Mouse (Mus musculus): ENCODE measurements around the gene Lamc1. TPM values are rescaled to one million over a fixed set of nuclear protein-coding genes. Genes with fewer than 3 reads are reported as not detected.
"Not testable (repeated sequence)": the region's sequence is repeated elsewhere in the genome, so short reads cannot be mapped to it uniquely, and the experiment has no call there.

Lamc1 gene
- total RNA-seq, 2 experiments from 2014 or later: 186 to 227 TPM

DNA sequence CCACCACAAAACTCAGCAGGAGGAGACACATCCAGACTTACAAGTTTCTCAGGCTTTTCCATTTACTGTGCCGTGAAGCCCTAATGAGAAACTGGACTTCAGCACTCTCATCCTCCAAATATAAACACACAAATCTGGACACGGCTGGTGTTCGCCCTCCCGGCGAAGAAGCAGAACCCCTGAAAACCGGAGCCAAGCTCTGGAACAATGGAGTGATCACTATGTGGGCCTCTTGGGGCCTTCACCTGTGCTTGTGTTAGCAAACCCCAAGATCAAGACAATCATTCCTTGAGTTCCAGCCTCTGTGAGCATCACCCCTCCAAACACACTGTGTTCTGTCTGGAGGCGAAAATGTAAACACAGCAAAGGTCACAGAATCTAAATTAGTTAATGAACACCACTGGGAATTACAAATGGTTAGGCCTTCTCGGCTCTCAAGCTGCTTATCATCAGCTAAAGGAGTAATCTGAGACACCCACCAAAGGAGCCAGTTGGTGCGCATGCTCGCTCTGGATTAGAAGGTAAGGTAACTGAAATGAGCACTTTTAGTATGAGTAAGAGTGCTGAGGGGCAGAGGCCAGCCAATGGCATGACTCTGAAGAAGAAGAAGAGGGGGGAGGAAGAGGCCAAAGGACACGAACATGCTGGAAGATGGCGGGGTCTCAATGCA lies 24.9 kb downstream of the Lamc1 start:
- DNase-seq (ENCODE audit: low spot score in 2 of 2): no peak

DNA sequence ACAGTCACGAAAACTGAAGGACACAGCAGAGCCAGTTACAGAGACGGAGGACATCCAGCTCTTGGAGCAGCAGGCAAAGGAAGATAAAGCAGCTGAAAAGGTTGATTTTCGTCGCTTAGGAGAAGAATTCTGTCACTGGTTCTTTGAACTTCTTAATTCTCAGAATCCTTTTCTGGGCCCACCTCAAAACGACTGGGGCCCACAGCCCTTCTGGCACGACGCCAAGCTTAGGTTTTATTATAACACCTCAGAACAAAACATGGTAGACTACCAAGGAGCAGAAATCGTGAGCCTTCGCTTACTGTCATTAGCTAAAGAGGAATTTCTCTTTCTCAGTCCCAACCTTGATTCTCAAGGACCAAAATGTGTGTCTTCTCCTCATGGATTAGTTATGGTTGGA lies 26.9 kb downstream of the Lamc1 start:
- not testable (repeated sequence) for DNase-seq (ENCODE audit: low spot score in 2 of 2)

DNA sequence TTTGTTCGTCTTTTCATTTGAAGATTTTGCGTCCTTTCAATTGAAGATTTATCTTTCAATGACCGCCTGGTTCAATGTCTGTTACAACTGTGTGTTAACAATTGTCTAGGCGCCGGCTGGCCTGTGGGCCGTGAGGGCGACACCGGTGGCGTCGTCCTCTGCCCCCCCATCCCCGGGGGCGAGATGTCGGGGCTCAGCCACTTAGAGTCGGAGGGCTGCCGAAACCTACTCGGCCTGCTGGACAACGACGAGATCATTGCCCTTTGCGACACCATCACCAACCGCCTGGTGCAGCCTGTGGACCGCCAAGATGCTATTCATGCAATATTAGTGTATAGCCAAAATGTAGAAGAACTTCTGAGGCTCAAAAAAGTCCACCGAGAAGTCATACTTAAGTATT lies 27.3 kb downstream of the Lamc1 start:
- not testable (repeated sequence) for DNase-seq (ENCODE audit: low spot score in 2 of 2)

DNA sequence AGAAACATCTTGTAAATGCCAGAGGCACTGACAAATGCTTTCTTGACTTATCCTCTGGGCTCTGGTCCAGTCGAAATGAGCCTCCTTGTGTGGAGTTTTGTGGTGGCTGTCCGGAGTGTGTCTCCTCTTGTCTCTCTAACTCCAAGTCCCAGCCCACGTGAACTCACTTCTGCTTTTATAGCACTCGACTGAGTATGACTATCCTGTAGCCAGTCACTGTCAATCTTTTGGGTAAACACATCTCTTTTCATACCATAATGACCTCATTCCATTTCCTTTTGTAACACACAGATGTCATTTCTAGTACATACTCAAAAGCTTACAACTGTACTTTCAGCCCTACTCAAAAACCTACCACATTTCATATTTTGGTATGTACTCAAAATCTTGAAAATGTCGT lies 33.1 kb downstream of the Lamc1 start:
- not testable (repeated sequence) for DNase-seq (ENCODE audit: low spot score in 2 of 2)

DNA sequence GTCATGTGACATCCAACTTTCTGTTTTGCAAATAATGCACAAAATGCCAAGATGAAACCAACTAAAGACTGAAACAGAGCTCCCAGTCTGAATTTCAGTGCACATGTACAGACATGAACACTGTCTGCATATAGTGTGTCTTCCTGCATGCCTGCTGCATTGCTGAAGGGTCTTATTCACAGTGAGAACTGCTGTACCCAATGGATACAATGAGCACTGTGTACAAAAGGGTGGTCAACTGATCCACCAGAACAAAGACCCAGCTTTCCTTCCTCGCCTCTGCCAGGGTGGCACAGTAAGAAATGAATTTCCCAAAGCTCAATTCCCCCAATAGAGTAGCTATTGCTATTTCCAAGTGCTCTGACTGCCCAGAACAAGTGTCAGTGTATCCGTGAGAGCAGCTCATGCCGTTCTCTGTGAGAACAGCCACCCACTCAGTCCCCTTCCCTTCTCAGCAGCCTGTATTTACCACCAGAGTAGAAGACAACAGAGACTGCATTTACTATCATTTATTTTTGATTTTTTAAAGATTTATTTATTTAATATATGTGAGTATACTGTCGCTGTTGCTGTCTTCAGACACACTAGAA lies 34.7 kb downstream of the Lamc1 start:
- DNase-seq (ENCODE audit: low spot score in 2 of 2): not testable (repeated sequence)

DNA sequence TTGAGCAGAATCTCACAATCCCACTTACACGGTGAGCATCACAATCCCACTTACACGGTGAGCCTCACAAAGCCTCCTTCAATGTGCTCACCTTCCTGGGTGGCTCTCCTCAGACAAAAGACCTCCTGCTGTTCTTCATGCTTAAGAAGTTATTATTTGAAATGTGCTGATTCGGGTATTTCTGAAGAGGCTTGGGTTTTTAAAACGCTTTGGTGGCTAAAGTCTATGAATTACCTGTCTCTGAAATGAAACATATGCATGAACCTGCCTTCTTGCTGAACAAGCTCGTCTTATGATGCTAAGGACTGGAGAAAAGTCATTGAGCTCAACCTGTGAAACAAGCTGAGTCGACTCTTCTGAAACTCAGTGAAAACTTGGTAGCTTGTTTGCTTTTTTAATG lies 36.6 kb downstream of the Lamc1 start:
- no peak for DNase-seq (ENCODE audit: low spot score in 2 of 2)

DNA sequence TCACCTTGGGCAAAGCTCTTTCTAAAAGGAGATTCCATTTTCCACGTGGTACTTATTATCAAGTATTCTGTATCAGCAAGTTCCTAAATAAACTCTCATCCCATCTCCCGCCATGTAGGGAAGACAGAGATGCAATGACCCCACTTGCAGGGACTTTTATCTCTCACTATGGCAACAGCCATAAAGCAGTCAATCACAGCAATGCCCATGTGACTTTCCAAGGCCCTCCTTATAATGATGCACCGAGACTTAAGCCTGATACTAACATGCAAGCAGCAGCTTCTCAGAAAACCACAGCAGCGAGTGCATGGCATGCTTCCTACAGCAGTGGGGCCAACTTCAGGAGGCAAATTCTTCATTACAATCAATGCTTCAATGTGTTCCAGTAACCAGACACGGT lies 39.7 kb downstream of the Lamc1 start:
- no peak for DNase-seq (ENCODE audit: low spot score in 2 of 2)

DNA sequence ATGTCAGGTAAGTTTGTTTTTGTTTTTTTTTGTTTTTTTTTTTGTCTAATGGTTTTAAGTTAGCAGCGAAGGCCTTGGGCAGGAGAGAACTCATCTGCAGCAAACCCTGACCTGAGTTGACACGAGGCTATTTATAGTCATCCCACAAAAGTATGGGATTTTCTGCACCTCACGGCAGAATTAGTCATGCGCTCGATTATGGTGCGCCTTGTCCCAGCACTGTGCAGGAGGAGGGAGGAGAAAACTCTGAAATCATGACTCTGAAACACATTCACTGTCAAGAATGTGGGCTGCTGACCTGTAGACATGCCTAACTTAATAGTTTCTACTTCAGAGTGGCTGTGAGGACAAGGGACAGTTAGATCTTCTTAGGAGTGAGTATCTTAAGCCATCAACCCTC lies 40.4 kb downstream of the Lamc1 start:
- DNase-seq (ENCODE audit: low spot score in 2 of 2): no peak

DNA sequence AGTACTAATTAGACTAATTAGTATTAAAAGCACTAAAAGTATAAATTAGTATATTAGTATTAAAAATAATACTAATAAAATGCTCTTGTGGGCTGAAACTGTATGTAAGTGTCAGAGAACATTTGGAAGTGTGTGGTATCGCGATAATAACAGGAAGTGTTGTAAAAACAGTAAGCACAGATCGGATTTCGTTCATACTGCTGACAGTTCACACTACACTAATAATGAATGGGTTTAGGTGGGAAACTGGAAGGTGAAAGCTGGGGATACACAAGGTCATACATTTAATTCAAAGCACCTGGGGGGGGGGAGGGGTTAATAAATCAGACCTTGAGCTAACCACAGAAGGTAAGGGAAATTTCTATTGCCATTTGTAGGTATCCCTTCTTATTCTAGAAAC lies 41.2 kb downstream of the Lamc1 start:
- no peak for DNase-seq (ENCODE audit: low spot score in 2 of 2)

DNA sequence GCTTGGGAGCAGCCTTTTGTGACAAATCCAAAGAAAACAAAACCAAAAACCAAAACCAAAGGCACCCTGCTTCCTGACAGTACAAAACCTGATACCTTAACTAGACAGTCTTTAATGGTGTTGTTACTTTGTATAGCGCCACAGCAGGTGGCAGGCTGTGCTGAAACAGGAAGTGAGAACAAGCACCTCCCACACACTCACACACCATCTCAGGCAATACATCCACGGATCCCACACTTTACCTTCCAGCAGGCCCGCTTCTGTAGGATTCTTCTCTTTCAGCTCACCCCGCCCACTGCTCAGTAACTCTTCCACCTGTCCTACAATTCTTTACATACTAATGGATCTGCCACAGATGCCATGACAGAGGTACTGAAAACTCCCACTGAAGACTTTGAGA lies 44.6 kb downstream of the Lamc1 start:
- no peak for DNase-seq (ENCODE audit: low spot score in 2 of 2)

DNA sequence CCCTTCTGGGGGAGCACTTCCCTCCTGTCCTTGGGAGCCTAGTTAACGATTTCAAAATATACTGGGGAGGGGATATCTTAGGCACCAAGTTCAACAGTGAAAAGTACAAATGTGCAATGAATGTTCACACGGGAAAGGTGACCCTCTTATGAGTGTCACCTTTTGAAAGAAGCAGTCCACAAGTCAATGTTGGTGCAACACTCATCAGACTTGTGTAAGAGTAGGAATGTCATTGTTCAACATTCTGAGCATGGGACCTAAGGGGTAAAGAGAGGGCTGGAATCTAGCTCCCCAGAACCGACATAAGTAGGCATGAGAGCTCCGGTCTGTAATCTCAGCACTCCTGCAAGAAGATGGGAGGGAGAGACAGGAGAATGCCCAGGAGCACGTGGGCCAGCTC lies 45.1 kb downstream of the Lamc1 start:
- DNase-seq (ENCODE audit: low spot score in 2 of 2): no peak

DNA sequence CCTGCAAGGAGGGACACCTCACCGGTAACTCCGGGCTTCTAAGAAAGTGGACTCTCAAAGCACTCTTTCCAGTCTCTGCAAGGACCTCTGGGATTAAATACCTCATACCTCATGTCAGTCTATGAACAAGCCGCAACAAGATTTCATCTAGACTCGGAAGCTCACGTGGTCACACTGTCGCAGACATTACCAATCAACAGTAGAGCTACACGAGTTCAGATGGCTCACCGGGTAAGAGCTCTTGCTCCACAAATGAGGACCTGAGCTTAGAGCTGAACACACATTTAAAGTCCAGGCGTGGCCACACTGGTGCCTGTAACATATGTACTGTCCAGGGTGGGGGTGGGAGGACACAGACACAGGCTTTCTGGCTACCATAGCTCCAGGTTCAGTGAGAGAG lies 46.4 kb downstream of the Lamc1 start:
- no peak for DNase-seq (ENCODE audit: low spot score in 2 of 2)

DNA sequence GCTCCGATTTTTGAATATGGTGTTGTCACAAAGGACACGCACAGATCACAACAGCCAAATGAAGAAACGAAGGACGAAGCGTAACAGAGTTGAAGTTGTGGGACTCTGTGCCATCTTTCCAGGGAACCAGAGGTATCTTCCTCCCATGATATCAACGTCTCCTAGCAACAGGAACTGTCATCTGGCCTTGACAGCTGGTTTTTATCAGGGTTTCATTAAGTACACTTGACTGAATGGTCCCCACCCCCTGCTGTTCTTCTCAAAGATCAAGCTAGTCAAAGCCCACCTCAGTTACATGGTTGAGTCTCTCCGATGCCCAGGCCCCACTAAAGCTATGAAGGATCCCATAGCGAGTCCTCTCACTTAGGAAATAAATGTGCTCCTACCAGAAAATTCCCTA lies 47.4 kb downstream of the Lamc1 start:
- no peak for DNase-seq (ENCODE audit: low spot score in 2 of 2)

DNA sequence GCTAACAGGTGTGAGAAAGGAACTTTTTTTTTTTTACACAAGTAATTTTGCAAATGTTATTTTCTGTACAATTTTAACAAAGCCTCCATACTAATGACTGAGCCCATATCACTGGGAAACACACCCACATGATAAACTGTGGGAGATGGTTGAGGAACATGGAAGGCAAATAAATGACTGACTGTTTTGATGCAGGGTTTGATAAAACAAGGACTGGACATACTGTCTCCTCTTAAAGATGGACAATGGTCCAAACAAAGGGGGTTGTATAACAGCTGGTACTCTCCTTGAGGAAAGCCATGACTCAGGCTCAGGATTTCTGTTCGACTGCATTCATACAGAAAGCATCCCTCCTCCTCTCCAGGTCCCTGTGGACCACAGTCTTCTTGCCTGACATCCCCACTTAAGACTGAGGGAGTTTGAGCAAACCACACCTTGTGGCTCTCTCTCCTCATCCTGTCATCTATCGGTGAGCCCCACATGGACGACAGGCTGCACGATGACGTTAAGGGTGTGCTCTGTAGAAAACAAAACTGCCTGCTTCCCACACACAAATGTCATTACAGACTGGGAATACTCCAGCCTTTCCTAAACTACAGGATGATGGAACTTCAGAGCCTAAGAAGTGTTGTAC lies 50.1 kb downstream of the Lamc1 start:
- DNase-seq (ENCODE audit: low spot score in 2 of 2): no peak

DNA sequence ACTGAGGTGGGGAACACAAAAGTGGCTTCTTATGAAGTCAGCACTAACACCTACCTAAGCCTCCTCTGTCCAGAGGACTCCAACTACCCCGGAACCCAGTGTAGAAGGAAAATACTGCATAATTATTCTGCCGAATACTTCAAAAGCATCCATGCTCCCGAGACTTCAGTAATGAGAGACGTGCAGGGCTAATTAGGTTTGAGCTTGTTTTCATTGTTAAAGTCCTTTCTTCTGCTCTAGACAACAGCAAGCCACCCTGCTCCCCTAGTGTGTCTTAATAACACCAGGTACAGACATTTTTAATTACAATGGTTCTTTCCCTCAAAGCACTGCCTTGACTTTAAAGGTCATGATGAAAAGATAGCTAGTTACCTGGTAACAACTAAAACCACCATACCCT lies 51.1 kb downstream of the Lamc1 start:
- no peak for DNase-seq (ENCODE audit: low spot score in 2 of 2)

DNA sequence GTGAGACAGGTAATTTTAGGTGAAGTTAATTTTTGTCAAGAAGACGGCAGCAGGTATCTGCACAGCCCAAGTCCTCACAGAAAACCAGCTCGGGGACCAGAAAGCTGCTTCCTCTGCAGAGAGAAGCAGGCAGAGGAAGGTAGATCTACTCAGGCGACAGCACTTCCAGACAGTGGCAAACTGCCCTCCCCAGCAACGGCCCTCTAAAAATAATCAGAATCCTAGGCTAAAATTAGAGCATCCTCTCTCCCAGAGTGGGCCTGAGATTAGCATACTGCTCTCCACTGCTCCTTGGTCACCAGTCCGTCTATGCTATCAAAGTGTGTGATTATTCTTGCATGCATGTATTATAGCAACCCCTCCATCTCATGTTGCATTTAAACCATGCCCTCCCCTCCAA lies 52.2 kb downstream of the Lamc1 start:
- no peak for DNase-seq (ENCODE audit: low spot score in 2 of 2)

DNA sequence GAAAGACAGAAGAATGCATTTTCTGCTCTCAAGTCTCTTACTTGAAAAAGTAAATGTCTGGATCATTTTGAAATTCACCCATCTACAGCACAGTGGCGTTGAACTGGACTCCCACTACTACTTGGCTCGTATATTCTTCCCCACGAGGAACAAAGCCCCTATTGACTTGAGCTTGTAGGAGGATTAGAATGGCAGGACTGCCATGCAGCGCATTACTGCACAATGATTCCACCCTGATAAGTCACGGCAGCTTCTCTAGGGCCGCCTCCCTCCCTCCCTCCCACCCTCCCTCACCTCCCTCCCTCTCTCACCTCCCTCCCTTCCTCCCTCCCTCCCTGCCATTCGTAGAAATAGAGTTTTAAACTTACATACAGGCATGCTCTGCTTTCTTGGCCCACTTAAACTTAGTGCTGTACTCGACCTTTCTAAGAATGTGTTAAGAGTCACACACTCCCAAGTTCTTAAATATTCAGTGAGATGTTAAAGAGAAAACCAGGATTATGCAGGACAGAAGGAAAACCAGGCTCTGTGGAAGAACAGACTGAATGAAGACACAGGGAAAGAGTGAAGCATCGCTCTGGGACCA lies 54.5 kb downstream of the Lamc1 start:
- no peak for DNase-seq (ENCODE audit: low spot score in 2 of 2)

DNA sequence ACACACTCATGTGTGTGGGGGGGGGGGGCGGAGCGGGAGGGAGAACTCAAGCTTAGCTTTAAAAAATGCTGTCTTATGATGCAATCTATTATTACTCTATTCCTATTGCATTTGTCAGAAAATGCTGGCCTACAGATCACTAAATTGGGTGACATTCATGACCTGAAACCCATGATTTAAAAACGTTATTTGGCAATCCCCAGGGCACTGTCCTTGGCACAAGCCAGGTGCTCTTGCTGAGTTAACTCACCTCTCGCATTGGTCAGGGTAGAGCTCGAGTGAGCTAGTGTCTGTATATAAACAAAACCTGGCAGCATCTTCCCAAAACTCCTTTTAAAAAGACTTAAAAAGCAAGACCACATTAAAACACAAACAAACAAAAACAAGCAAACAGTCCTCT lies 57.1 kb downstream of the Lamc1 start:
- no peak for DNase-seq (ENCODE audit: low spot score in 2 of 2)

DNA sequence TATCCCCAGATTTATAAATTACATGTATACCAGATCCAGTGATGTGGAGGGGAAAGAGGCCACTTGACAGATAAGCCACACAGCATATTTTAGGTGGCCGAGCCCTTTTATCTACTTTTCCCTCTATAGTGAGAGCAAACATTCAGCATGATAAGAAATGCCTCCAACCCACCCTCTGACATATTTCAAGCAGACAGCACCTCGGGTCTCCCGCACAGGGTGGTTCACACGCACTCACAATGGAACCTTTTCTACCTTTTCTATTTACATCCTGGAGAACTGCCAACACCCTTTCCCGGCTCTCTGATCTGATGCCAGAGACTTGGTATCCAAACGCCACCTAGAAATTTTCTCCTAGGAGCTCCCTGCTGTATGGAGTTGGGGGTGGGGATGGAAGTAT lies 58.0 kb downstream of the Lamc1 start:
- DNase-seq (ENCODE audit: low spot score in 2 of 2): no peak

DNA sequence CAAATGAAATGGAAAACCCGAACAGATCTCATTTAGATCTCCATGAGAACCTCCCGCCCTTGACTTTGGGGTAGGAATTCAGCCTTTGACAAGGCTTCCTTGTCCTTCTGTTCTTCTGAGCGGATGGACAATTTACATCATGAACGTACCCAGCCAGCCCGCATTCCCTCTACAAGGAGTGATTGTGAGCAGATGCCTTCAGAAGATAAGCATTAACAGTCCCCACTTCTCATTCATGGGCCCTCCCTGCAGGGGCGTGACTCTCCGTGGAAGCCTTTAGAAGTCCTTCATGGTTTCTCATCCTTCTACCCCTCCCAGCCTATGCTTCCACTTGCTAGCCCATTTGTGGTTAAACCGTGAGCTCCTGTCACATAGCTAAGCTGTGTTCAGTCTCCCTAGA lies 58.9 kb downstream of the Lamc1 start:
- no peak for DNase-seq (ENCODE audit: low spot score in 2 of 2)

DNA sequence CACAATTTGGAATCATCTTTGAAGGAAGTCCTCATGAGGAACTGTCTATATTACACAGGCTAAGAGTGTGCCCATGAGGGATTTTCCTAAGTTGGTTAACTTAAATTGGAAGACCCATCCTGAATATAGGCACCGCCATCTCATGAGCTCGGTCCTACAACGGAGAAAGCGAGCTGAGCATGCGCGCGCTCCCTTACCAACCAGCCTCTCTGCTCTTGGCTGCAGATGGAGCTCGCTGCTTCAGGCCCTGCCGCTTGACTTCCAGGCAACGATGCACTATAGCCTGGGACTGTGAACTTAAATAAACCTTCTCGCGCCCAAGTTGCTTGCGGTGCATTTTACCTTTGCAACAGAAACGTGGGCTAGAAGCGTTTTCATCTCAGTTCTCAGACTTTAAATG lies 61.8 kb downstream of the Lamc1 start:
- no peak for DNase-seq (ENCODE audit: low spot score in 2 of 2)

DNA sequence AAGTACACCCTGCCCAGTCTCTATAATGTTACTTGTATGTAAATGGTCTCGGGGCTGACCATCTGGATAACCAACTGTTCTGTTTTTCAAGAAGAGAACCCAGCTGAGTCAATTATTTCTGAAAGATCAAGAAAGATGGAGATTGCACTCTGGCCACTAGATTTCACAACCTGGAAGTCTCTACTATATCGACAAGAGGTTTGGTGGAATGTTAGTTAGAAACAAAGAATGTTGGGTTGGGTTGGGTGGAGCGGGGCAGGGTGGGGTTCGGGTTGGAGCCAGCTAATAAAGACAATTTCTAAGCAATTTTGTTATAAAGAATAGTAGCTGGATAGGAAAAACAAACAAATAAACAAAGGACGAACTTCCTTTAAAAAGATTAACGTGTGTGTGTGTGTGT lies 62.9 kb downstream of the Lamc1 start:
- DNase-seq (ENCODE audit: low spot score in 2 of 2): no peak

Measured in adrenal gland, postnatal 4 days (tissue).